Mouse (Mus musculus): ENCODE measurements around the gene Tnfrsf1a. TPM values are rescaled to one million over a fixed set of nuclear protein-coding genes. Genes with fewer than 3 reads are reported as not detected.
A peak's percentile ranks its signal among the peaks of the same experiment; 100 is the strongest.

Tnfrsf1a gene
- polyA plus RNA-seq, 1 experiment from 2014 or later, result 25.2 TPM

- H3K9me3 ChIP-seq (ENCODE audit: control insufficient read depth, low read length), result no peaks in the 10 kb centered on the region
- no peak overlapping the region for H3K27ac ChIP-seq (ENCODE audit: low read depth, low read length)
- H3K9ac ChIP-seq (ENCODE audit: low read depth, low read length), result no peak overlapping the region
- H3K36me3 ChIP-seq (ENCODE audit: control insufficient read depth, insufficient read depth, low read length), result no peaks in the 10 kb centered on the region
- no peak overlapping the region for H3K4me2 ChIP-seq (replicated peaks; ENCODE audit: low read depth, low read length)
- DNase-seq (ENCODE audit: low spot score), result no peak
- H3K4me1 ChIP-seq (replicated peaks; ENCODE audit: control insufficient read depth, insufficient read depth, low read length), result peaks cover 9% of the 10 kb centered on the region
- no peak for ATAC-seq (ENCODE audit: low FRiP score)
- H3K4me3 ChIP-seq (ENCODE audit: low read depth, low read length), result no peak overlapping the region
- 0 out of 2 replicates have a peak, but pooled peaks cover 2% of the 10 kb centered on the region for H3K27me3 ChIP-seq (ENCODE audit: control insufficient read depth, insufficient read depth, low read length)
- 55% methylated on average over 2 of the region's 2 CpGs for WGBS
Observed at GRCm38 (mm10) chr6:125346029-125346428, 3.1 kb upstream of the Tnfrsf1a start.

- peak; percentile 75 for DNase-seq (ENCODE audit: low spot score)
- Histone ChIP-seq H3K27ac (ENCODE audit: low read depth, low read length) (0 out of 2 replicates have a peak overlapping the region, but pooled peaks have one; percentile 30), H3K9me3 (ENCODE audit: control insufficient read depth, low read length) (no peaks in the 10 kb centered on the region), H3K36me3 (ENCODE audit: control insufficient read depth, insufficient read depth, low read length) (no peaks in the 10 kb centered on the region), H3K4me2 (replicated peaks; ENCODE audit: low read depth, low read length) (peak overlapping the region; percentile 77), H3K9ac (ENCODE audit: low read depth, low read length) (peak overlapping the region; percentile 52), H3K4me3 (ENCODE audit: low read depth, low read length) (peak overlapping the region; percentile 51), H3K4me1 (replicated peaks; ENCODE audit: control insufficient read depth, insufficient read depth, low read length) (peaks cover 8% of the 10 kb centered on the region; the same call in 1 of the 2 replicates), H3K27me3 (ENCODE audit: control insufficient read depth, insufficient read depth, low read length) (0 out of 2 replicates have a peak, but pooled peaks cover under 1% of the 10 kb centered on the region)
- ATAC-seq (ENCODE audit: low FRiP score), result peak; percentile 66
- WGBS, result under 1% methylated on average over 27 of the region's 27 CpGs
Observed at GRCm38 (mm10) chr6:125349575-125350230, 541 bp downstream of the Tnfrsf1a start.

- Histone ChIP-seq H3K27ac (ENCODE audit: low read depth, low read length) (no peak overlapping the region; the same call in 1 of the 2 replicates), H3K9me3 (ENCODE audit: control insufficient read depth, low read length) (no peaks in the 10 kb centered on the region), H3K36me3 (ENCODE audit: control insufficient read depth, insufficient read depth, low read length) (no peaks in the 10 kb centered on the region), H3K27me3 (ENCODE audit: control insufficient read depth, insufficient read depth, low read length) (no peaks in the 10 kb centered on the region), H3K4me1 (replicated peaks; ENCODE audit: control insufficient read depth, insufficient read depth, low read length) (peaks cover 8% of the 10 kb centered on the region; the same call in 1 of the 2 replicates), H3K4me3 (ENCODE audit: low read depth, low read length) (peak overlapping the region; percentile 51), H3K9ac (ENCODE audit: low read depth, low read length) (peak overlapping the region; percentile 52), H3K4me2 (replicated peaks; ENCODE audit: low read depth, low read length) (peak overlapping the region; percentile 77)
- ATAC-seq (ENCODE audit: low FRiP score) (0 out of 2 replicates have a peak, but pooled peaks have one; percentile 10), DNase-seq (ENCODE audit: low spot score) (peak; percentile 44)
- 6% methylated on average over 20 of the region's 20 CpGs for WGBS
Observed at GRCm38 (mm10) chr6:125350231-125350994, 1.3 kb downstream of the Tnfrsf1a start.

- ATAC-seq (ENCODE audit: low FRiP score) (no peak), DNase-seq (ENCODE audit: low spot score) (no peak)
- Histone ChIP-seq H3K4me1 (replicated peaks; ENCODE audit: control insufficient read depth, insufficient read depth, low read length) (peaks cover 8% of the 10 kb centered on the region; the same call in 1 of the 2 replicates), H3K9ac (ENCODE audit: low read depth, low read length) (no peak overlapping the region), H3K36me3 (ENCODE audit: control insufficient read depth, insufficient read depth, low read length) (no peaks in the 10 kb centered on the region), H3K4me3 (ENCODE audit: low read depth, low read length) (peak overlapping the region; percentile 51; the same call in 1 of the 2 replicates), H3K4me2 (replicated peaks; ENCODE audit: low read depth, low read length) (peak overlapping the region; percentile 77), H3K9me3 (ENCODE audit: control insufficient read depth, low read length) (no peaks in the 10 kb centered on the region), H3K27me3 (ENCODE audit: control insufficient read depth, insufficient read depth, low read length) (no peaks in the 10 kb centered on the region), H3K27ac (ENCODE audit: low read depth, low read length) (no peak overlapping the region)
- 79% methylated on average over 2 of the region's 2 CpGs for WGBS
Observed at GRCm38 (mm10) chr6:125350995-125351324, 1.8 kb downstream of the Tnfrsf1a start.

- Histone ChIP-seq H3K4me3 (ENCODE audit: low read depth, low read length) (no peak overlapping the region), H3K4me2 (replicated peaks; ENCODE audit: low read depth, low read length) (no peak overlapping the region), H3K36me3 (ENCODE audit: control insufficient read depth, insufficient read depth, low read length) (no peaks in the 10 kb centered on the region), H3K9me3 (ENCODE audit: control insufficient read depth, low read length) (no peaks in the 10 kb centered on the region), H3K27ac (ENCODE audit: low read depth, low read length) (no peak overlapping the region), H3K27me3 (ENCODE audit: control insufficient read depth, insufficient read depth, low read length) (no peaks in the 10 kb centered on the region), H3K9ac (ENCODE audit: low read depth, low read length) (no peak overlapping the region), H3K4me1 (replicated peaks; ENCODE audit: control insufficient read depth, insufficient read depth, low read length) (peaks cover 8% of the 10 kb centered on the region; the same call in 1 of the 2 replicates)
- DNase-seq (ENCODE audit: low spot score) (no peak), ATAC-seq (ENCODE audit: low FRiP score) (no peak)
- 79% methylated on average over 8 of the region's 8 CpGs for WGBS
Observed at GRCm38 (mm10) chr6:125351368-125352045, 2.3 kb downstream of the Tnfrsf1a start.

- ATAC-seq (ENCODE audit: low FRiP score), result no peak
- WGBS, result 72% methylated on average over 5 of the region's 5 CpGs
- peaks cover 8% of the 10 kb centered on the region; the same call in 1 of the 2 replicates for H3K4me1 ChIP-seq (replicated peaks; ENCODE audit: control insufficient read depth, insufficient read depth, low read length)
Observed at GRCm38 (mm10) chr6:125352046-125352384, 2.9 kb downstream of the Tnfrsf1a start.

GRCm38 (mm10) chr6:125352811-125353210, 3.6 kb downstream of the Tnfrsf1a start:
- 46% methylated on average over 4 of the region's 4 CpGs for WGBS
- Histone ChIP-seq H3K27me3 (ENCODE audit: control insufficient read depth, insufficient read depth, low read length) (no peaks in the 10 kb centered on the region), H3K36me3 (ENCODE audit: control insufficient read depth, insufficient read depth, low read length) (no peaks in the 10 kb centered on the region), H3K9me3 (ENCODE audit: control insufficient read depth, low read length) (no peaks in the 10 kb centered on the region), H3K4me2 (replicated peaks; ENCODE audit: low read depth, low read length) (no peak overlapping the region), H3K4me1 (replicated peaks; ENCODE audit: control insufficient read depth, insufficient read depth, low read length) (peaks cover 8% of the 10 kb centered on the region; the same call in 1 of the 2 replicates), H3K4me3 (ENCODE audit: low read depth, low read length) (no peak overlapping the region), H3K27ac (ENCODE audit: low read depth, low read length) (no peak overlapping the region), H3K9ac (ENCODE audit: low read depth, low read length) (no peak overlapping the region)
- no peak for DNase-seq (ENCODE audit: low spot score)
- ATAC-seq (ENCODE audit: low FRiP score), result no peak

More at GRCm38 (mm10) chr6:125352046-125352384, 2.9 kb downstream of the Tnfrsf1a start:
- Histone ChIP-seq H3K36me3 (ENCODE audit: control insufficient read depth, insufficient read depth, low read length) (no peaks in the 10 kb centered on the region), H3K4me3 (ENCODE audit: low read depth, low read length) (no peak overlapping the region), H3K9ac (ENCODE audit: low read depth, low read length) (no peak overlapping the region), H3K4me2 (replicated peaks; ENCODE audit: low read depth, low read length) (no peak overlapping the region), H3K27ac (ENCODE audit: low read depth, low read length) (no peak overlapping the region), H3K27me3 (ENCODE audit: control insufficient read depth, insufficient read depth, low read length) (no peaks in the 10 kb centered on the region), H3K9me3 (ENCODE audit: control insufficient read depth, low read length) (no peaks in the 10 kb centered on the region)
- no peak for DNase-seq (ENCODE audit: low spot score)

GRCm38 (mm10) chr6:125353221-125353620, 4.1 kb downstream of the Tnfrsf1a start:
- ATAC-seq (ENCODE audit: low FRiP score) (no peak), DNase-seq (ENCODE audit: low spot score) (no peak)
- Histone ChIP-seq H3K36me3 (ENCODE audit: control insufficient read depth, insufficient read depth, low read length) (no peaks in the 10 kb centered on the region), H3K9ac (ENCODE audit: low read depth, low read length) (no peak overlapping the region), H3K9me3 (ENCODE audit: control insufficient read depth, low read length) (no peaks in the 10 kb centered on the region), H3K4me1 (replicated peaks; ENCODE audit: control insufficient read depth, insufficient read depth, low read length) (peaks cover 8% of the 10 kb centered on the region; the same call in 1 of the 2 replicates), H3K4me3 (ENCODE audit: low read depth, low read length) (no peak overlapping the region), H3K27ac (ENCODE audit: low read depth, low read length) (no peak overlapping the region), H3K4me2 (replicated peaks; ENCODE audit: low read depth, low read length) (no peak overlapping the region), H3K27me3 (ENCODE audit: control insufficient read depth, insufficient read depth, low read length) (no peaks in the 10 kb centered on the region)
- 84% methylated on average over 11 of the region's 11 CpGs for WGBS

All from hindbrain, embryonic 11.5 days (tissue).